Mouse (Mus musculus) duodenum, adult 2 months (tissue): ENCODE measurements around the gene Gm15097. TPM values are rescaled to one million over a fixed set of nuclear protein-coding genes. Genes with fewer than 3 reads are reported as not detected.

ENCODE experiments used
- polyA plus RNA-seq: library from polyadenylated mRNA; depleted of rRNA; stranded (reverse); fragments of >200 nt; gene quantifications from 2 replicates; pipeline ENCODE4 v1.2.3, GENCODE M21; 2012; ENCODE audit warnings: low replicate concordance; rRNA removed

The Gm15097 gene
- not detected in 2 replicates for polyA plus RNA-seq

GRCm38 (mm10) chrX:149784173-149784572 lies at the start of gene Gm15097:
TSS of gene Gm15097 (plus strand) at chrX:149784473.

Other genes starting within 250 kb of the Gm15097 start
- gene Gm10439, start 189.9 kb upstream of the Gm15097 start, polyA plus RNA-seq = not detected in 2 replicates
- gene Gm15091, start 157.2 kb downstream of the Gm15097 start, polyA plus RNA-seq = not detected in 2 replicates